Mouse (Mus musculus) megakaryocyte, adult 5-6 weeks (primary cell): ENCODE data around the gene Upf1. TPM values are rescaled to one million over a fixed set of nuclear protein-coding genes. Genes with fewer than 3 reads are reported as not detected.

Experiments
- ATAC-seq: 2 replicates; pipeline ENCODE4 v1.8.0; 2016; ENCODE audit warnings: mild to moderate bottlenecking, inconsistent platforms; ENCODE audit not compliant: poor library complexity, severe bottlenecking
- total RNA-seq, 2 experiments: library from RNA; stranded (forward) in 1 of 2; stranded (reverse) in 1 of 2; fragments of 153-499, 151-499 nt in 1 of 2; fragments of 221-1000, 200-1000 nt in 1 of 2; gene quantifications; 2 replicates each; pipeline versions ENCODE4 v1.2.3 to v1.2.4; 2015 to 2017

Upf1 gene
- total RNA-seq, 2 experiments from 2014 or later = 10.9 to 24.4 TPM

GRCm38 (mm10) chr8:70360769-70361168, 7.7 kb upstream of the Upf1 start:
- peak; percentile 49 for ATAC-seq

GRCm38 (mm10) chr8:70359411-70359810, 6.3 kb upstream of the Upf1 start:
- ATAC-seq = no peak

- no peak for ATAC-seq
Measured at GRCm38 (mm10) chr8:70356111-70356510, 3.0 kb upstream of the Upf1 start.

GRCm38 (mm10) chr8:70354004-70354403, 926 bp upstream of the Upf1 start:
- ATAC-seq = peak; percentile 13

- ATAC-seq = peak; percentile 13; the same call in 1 of the 2 replicates
Measured at GRCm38 (mm10) chr8:70352657-70353151, 374 bp downstream of the Upf1 start.

GRCm38 (mm10) chr8:70352000-70352384, 1.1 kb downstream of the Upf1 start:
- ATAC-seq = no peak

GRCm38 (mm10) chr8:70351035-70351999, 1.8 kb downstream of the Upf1 start:
- no peak for ATAC-seq

GRCm38 (mm10) chr8:70347860-70348420, 5.1 kb downstream of the Upf1 start:
- ATAC-seq = no peak

GRCm38 (mm10) chr8:70347443-70347842, 5.6 kb downstream of the Upf1 start:
- ATAC-seq = no peak

GRCm38 (mm10) chr8:70344279-70344678, 8.8 kb downstream of the Upf1 start:
- no peak for ATAC-seq

GRCm38 (mm10) chr8:70343696-70344095, 9.4 kb downstream of the Upf1 start:
- ATAC-seq = no peak

GRCm38 (mm10) chr8:70343076-70343475, 10.0 kb downstream of the Upf1 start:
- no peak for ATAC-seq

GRCm38 (mm10) chr8:70342007-70342406, 11.1 kb downstream of the Upf1 start:
- peak; percentile 54 for ATAC-seq

GRCm38 (mm10) chr8:70340659-70341058, 12.4 kb downstream of the Upf1 start:
- no peak for ATAC-seq

GRCm38 (mm10) chr8:70338931-70339330, 14.1 kb downstream of the Upf1 start:
- ATAC-seq = no peak

- no peak for ATAC-seq
Measured at GRCm38 (mm10) chr8:70332878-70333202, 20.2 kb downstream of the Upf1 start.

GRCm38 (mm10) chr8:70332070-70332877, 20.8 kb downstream of the Upf1 start:
- peak; percentile 38; the same call in 1 of the 2 replicates for ATAC-seq

- ATAC-seq = no peak
Measured at GRCm38 (mm10) chr8:70331526-70331925, 21.6 kb downstream of the Upf1 start.

GRCm38 (mm10) chr8:70330741-70331364, 22.2 kb downstream of the Upf1 start:
- ATAC-seq = 0 out of 2 replicates have a peak, but pooled peaks have one; percentile 25

GRCm38 (mm10) chr8:70329835-70330740, 23.0 kb downstream of the Upf1 start:
- no peak for ATAC-seq
